Mouse (Mus musculus): ENCODE measurements around the gene Klk1b9. TPM values are rescaled to one million over a fixed set of nuclear protein-coding genes. Genes with fewer than 3 reads are reported as not detected.
"Not testable (repeated sequence)": the region's sequence is repeated elsewhere in the genome, so short reads cannot be mapped to it uniquely, and the experiment has no call there.

Klk1b9 gene
- total RNA-seq (2021): not detected
- long read RNA-seq, experiment 1: 0 reads
- long read RNA-seq, experiment 2: 0 reads

DNA sequence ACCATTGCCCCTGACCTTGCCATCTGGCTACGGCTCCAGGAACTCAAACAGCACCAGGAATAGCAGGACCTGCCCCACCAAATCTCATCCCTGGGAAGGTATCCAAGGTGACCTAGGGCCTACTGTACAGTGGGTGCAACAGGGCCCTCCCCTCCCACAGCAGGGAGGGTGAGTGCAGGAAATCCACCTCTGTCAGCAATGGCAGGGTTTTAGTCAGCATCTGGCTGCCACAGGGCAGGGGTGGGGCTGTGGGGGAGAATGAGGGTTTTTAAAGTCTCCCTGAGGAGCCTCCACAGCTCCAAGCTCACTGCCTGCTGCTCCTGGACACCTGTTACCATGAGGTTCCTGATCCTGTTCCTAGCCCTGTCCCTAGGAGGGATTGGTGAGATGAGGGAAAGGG is at the start of gene Klk1b9:
Gene Klk1b9, plus strand, starts transcription at position 301 of the 400 bp plus-strand sequence.
- intact Hi-C loops (cut with DNase I); DNase-seq: not testable (repeated sequence)

GRCm38 (mm10) chr7:43928521-43928920 is 47.3 kb upstream of the Klk1b9 start:
- no peak for DNase-seq
- intact Hi-C loops (cut with DNase I): no loop called here

GRCm38 (mm10) chr7:43932337-43932736 is 43.5 kb upstream of the Klk1b9 start:
- DNase-seq: no peak
- intact Hi-C loops (cut with DNase I): no loop called here

DNA sequence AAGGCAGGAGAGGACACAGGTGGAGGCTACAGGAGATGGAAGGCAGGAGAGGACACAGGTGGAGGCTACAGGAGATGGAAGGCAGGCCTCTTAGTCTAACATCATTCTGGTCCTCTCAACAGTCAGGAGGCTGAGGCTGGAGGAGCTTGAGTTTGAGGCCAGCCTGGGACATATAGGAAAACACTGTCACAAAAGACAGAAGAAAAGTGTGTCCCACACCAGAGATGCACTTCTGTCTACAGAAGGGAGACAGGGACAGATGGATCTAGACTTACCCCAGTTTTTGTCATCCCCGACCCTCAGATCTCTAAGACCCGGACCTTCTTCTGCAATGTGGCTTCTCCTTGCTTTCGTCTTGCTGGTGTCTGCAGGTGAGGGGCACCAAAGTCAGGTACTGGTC is 42.4 kb upstream of the Klk1b9 start, which contains the start of gene Klk15:
Gene Klk15, plus strand, starts transcription at position 301 of the 400 bp plus-strand sequence.
- intact Hi-C loops (cut with DNase I): no loop called here
- DNase-seq: no peak

DNA sequence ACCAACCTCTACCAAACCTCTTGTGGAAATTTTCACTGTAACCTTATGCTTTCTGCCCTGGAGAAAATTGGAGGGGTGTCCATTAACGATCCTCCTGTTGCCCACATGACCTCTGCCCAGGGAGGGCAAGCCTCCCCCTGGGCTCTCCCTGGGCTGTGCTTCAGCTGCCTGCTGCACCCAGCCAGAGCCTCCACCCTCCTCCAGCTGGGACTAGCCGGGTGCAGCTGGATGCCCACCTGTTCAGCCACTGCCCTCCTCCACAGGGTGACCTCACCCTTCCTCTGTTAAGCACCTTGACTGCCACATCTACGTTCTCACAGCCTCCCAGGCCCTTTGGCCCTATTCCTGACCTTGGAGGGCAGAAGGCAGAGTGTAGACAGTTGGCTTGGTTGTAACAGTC is 41.1 kb upstream of the Klk1b9 start:
- intact Hi-C loops (cut with DNase I): no loop called here
- no peak for DNase-seq

- intact Hi-C loops (cut with DNase I): no loop called here
- no peak for DNase-seq
Observed at GRCm38 (mm10) chr7:43936551-43936950, 39.3 kb upstream of the Klk1b9 start.

GRCm38 (mm10) chr7:43942293-43942692 is 33.6 kb upstream of the Klk1b9 start:
- intact Hi-C loops (cut with DNase I); DNase-seq: not testable (repeated sequence)

DNA sequence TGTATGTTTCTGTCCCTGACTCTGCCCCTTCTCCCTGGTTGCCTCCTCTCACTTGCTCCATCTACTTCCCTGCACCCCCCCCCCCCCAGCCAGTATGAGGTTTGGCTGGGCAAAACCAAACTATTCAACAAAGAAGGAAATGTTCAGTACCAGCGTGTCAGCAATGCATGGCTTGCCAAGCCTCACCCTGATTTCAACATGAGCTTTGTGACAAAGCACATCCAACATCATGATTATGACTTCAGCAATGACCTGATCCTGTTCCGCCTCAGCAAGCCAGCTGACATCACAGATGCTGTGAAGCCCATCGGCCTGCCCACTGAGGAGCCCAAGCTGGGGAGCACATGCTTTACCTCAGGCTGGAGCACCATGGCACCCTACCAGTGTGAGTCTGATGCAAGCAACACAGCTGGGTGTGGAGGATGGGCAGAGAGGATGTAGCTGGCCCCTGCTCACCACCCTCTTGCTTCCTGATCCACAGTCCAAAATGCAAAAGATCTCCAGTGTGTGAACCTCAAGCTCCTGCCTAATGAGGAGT is 31.1 kb upstream of the Klk1b9 start:
- intact Hi-C loops (cut with DNase I): no loop called here
- no peak for DNase-seq

GRCm38 (mm10) chr7:43950364-43950763 is 25.5 kb upstream of the Klk1b9 start, which contains the start of gene Klk1b8:
TSS of gene Klk1b8 (plus strand) at chr7:43950664.
- intact Hi-C loops (cut with DNase I): no loop called here
- no peak for DNase-seq

GRCm38 (mm10) chr7:43952703-43953102 is 23.2 kb upstream of the Klk1b9 start:
- DNase-seq: no peak
- intact Hi-C loops (cut with DNase I): no loop called here

GRCm38 (mm10) chr7:43966451-43966850 is 9.4 kb upstream of the Klk1b9 start, which contains the start of gene Klk1b1:
TSS of gene Klk1b1 (plus strand) at chr7:43966751.
- intact Hi-C loops (cut with DNase I): no loop called here
- DNase-seq: no peak

GRCm38 (mm10) chr7:43967058-43967457 is 8.8 kb upstream of the Klk1b9 start:
- no peak for DNase-seq
- intact Hi-C loops (cut with DNase I): no loop called here

- DNase-seq: no peak
- intact Hi-C loops (cut with DNase I): no loop called here
Observed at GRCm38 (mm10) chr7:43967612-43968011, 8.2 kb upstream of the Klk1b9 start.

- intact Hi-C loops (cut with DNase I): no loop called here
- DNase-seq: no peak
Observed at GRCm38 (mm10) chr7:43985657-43986056, 9.8 kb downstream of the Klk1b9 start.

DNA sequence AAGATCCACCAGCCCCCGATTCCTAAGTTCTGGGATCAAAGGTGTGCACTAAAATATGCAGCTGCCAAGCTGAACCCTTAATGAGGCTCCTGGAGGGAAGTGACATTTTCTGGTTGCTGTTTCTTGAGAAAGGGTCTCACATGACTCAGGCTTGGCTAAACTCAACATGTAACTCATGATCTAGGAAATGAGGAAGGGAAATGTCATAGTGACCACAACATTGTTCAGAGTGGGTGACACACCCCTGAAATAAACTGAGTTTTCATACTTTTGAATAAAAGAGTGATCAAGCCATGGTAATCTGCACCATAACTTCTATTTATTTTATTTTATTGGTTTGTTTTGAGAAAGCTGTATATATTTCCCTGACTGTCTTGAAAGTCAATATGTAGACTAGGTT is 19.0 kb downstream of the Klk1b9 start:
- DNase-seq; intact Hi-C loops (cut with DNase I): not testable (repeated sequence)

DNA sequence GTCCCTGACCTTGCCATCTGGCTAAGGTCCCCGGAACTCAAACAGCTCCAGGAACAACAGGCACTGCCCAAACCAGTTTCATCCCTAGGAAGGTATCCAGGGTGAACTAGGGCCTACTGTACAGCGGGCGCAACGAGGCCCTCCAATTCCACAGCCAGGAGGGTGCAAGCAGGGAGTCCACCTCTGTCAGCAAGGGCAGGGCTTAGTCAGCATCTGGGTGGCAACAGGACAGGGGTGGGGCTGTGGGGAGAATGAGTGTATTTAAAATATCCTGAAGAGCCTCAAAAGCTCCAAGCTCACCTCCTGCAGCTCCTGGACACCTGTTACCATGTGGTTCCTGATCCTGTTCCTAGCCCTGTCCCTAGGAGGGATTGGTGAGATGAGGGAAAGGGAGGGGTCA is 19.7 kb downstream of the Klk1b9 start, which contains the start of gene Klk1b11:
Gene Klk1b11, plus strand, starts transcription at position 301 of the 400 bp plus-strand sequence.
- intact Hi-C loops (cut with DNase I); DNase-seq: not testable (repeated sequence)

- DNase-seq: no peak
- intact Hi-C loops (cut with DNase I): no loop called here
Observed at GRCm38 (mm10) chr7:44004847-44005246, 29.0 kb downstream of the Klk1b9 start.

GRCm38 (mm10) chr7:44011868-44012267 is 36.0 kb downstream of the Klk1b9 start, which contains the start of gene Klk1b26:
TSS of gene Klk1b26 (plus strand) at chr7:44012168.
- DNase-seq; intact Hi-C loops (cut with DNase I): not testable (repeated sequence)

GRCm38 (mm10) chr7:44014666-44015065 is 38.8 kb downstream of the Klk1b9 start:
- DNase-seq; intact Hi-C loops (cut with DNase I): not testable (repeated sequence)

GRCm38 (mm10) chr7:44015071-44015470 is 39.2 kb downstream of the Klk1b9 start:
- intact Hi-C loops (cut with DNase I): no loop called here
- no peak for DNase-seq
